Mouse (Mus musculus): ENCODE data around the gene Olfr623. TPM values are rescaled to one million over a fixed set of nuclear protein-coding genes. Genes with fewer than 3 reads are reported as not detected.

Olfr623 gene
- total and polyA plus RNA-seq, 3 experiments: 0.05 TPM; not detected in 2

- TF ChIP-seq POLR2AphosphoS5 (IDR thresholded peaks at IDR 0.05; ENCODE audit: insufficient replicate concordance, low read depth, low read length) (no peak), TAL1 (conservative IDR thresholded peaks at IDR 0.05; ENCODE audit: low read depth, low read length) (no peak), GATA2 (IDR thresholded peaks at IDR 0.05; ENCODE audit: borderline replicate concordance, low read depth, low read length) (no peak), CTCF (IDR thresholded peaks at IDR 0.05; ENCODE audit: low read depth, low read length) (no peak), GATA1 (IDR thresholded peaks at IDR 0.05; ENCODE audit: borderline replicate concordance, low read length) (no peak)
- Histone ChIP-seq H3K4me1 (ENCODE audit: insufficient read depth, low read depth, low read length) (no peaks in the 10 kb centered on the region), H3K27me3 (ENCODE audit: insufficient read depth, low read length) (peaks cover 4% of the 10 kb centered on the region; the same call in 1 of the 2 replicates), H3K4me3 (ENCODE audit: low read depth, low read length) (no peak overlapping the region), H3K36me3 (replicated peaks) (no peaks in the 10 kb centered on the region), H3K9me3 (replicated peaks) (no peaks in the 10 kb centered on the region)
- no peak for ATAC-seq (ENCODE audit: extremely low read depth, insufficient number of reproducible peaks, low FRiP score, poor library complexity, severe bottlenecking)
- DNase-seq (ENCODE audit: low spot score): no peak
Measured at GRCm38 (mm10) chr7:103636795-103637194, 26.7 kb downstream of the Olfr623 start.

- ATAC-seq (ENCODE audit: extremely low read depth, insufficient number of reproducible peaks, low FRiP score, poor library complexity, severe bottlenecking): no peak
- no peaks in the 10 kb centered on the region for H3K36me3 ChIP-seq (replicated peaks)
- H3K9me3 ChIP-seq (replicated peaks): no peaks in the 10 kb centered on the region
- no peaks in the 10 kb centered on the region for H3K27me3 ChIP-seq (ENCODE audit: insufficient read depth, low read length)
- no peaks in the 10 kb centered on the region for H3K4me1 ChIP-seq (ENCODE audit: insufficient read depth, low read depth, low read length)
- TF ChIP-seq TAL1 (conservative IDR thresholded peaks at IDR 0.05; ENCODE audit: low read depth, low read length): no peak
- TF ChIP-seq GATA1 (IDR thresholded peaks at IDR 0.05; ENCODE audit: borderline replicate concordance, low read length): no peak
- TF ChIP-seq GATA2 (IDR thresholded peaks at IDR 0.05; ENCODE audit: borderline replicate concordance, low read depth, low read length): no peak
- TF ChIP-seq POLR2AphosphoS5 (IDR thresholded peaks at IDR 0.05; ENCODE audit: insufficient replicate concordance, low read depth, low read length): no peak
- no peak for DNase-seq (ENCODE audit: low spot score)
- H3K4me3 ChIP-seq (ENCODE audit: low read depth, low read length): no peak within 1 kb of the TSS
Measured at GRCm38 (mm10) chr7:103612434-103612833, 51.1 kb downstream of the Olfr623 start, which contains the start of gene Olfr620. Gene Olfr620 (minus strand): TSS chr7:103612534.

Other genes starting within 250 kb of the Olfr623 start
Only the 20 nearest of the 34 such genes appear.
- not detected in 2 replicates for gene Olfr611, start 142.9 kb downstream of the Olfr623 start, total RNA-seq (2014; fragmentation: Nextera tagmentation)
- gene Olfr611, start 142.9 kb downstream of the Olfr623 start, total RNA-seq (2017): 0.17 TPM in 1 of 2 replicates, not detected in the other
- not detected in 2 replicates for gene Olfr611, start 142.9 kb downstream of the Olfr623 start, polyA plus RNA-seq (2012)
- gene Olfr612, start 121.0 kb downstream of the Olfr623 start, total RNA-seq (2014; fragmentation: Nextera tagmentation): not detected in 2 replicates
- 0.35 TPM in 1 of 2 replicates, not detected in the other for gene Olfr612, start 121.0 kb downstream of the Olfr623 start, total RNA-seq (2017)
- not detected in 2 replicates for gene Olfr612, start 121.0 kb downstream of the Olfr623 start, polyA plus RNA-seq (2012)
- not detected in 2 replicates for gene Olfr613, start 115.6 kb downstream of the Olfr623 start, total RNA-seq (2014; fragmentation: Nextera tagmentation)
- gene Olfr613, start 115.6 kb downstream of the Olfr623 start, total RNA-seq (2017): 0.05 TPM in 1 of 2 replicates, not detected in the other
- gene Olfr613, start 115.6 kb downstream of the Olfr623 start, polyA plus RNA-seq (2012): not detected in 2 replicates
- gene Olfr615, start 107.6 kb downstream of the Olfr623 start, total RNA-seq (2014; fragmentation: Nextera tagmentation): not detected in 2 replicates
- gene Olfr615, start 107.6 kb downstream of the Olfr623 start, total RNA-seq (2017): 0.12 TPM in 1 of 2 replicates, not detected in the other
- not detected in 2 replicates for gene Olfr615, start 107.6 kb downstream of the Olfr623 start, polyA plus RNA-seq (2012)
- not detected in 2 replicates for gene Olfr616, start 94.6 kb downstream of the Olfr623 start, total RNA-seq (2014; fragmentation: Nextera tagmentation)
- gene Olfr616, start 94.6 kb downstream of the Olfr623 start, total RNA-seq (2017): 0.55 TPM in 1 of 2 replicates, not detected in the other
- not detected in 2 replicates for gene Olfr616, start 94.6 kb downstream of the Olfr623 start, polyA plus RNA-seq (2012)
- gene Olfr617, start 90.6 kb downstream of the Olfr623 start, total RNA-seq (2014; fragmentation: Nextera tagmentation): not detected in 2 replicates
- gene Olfr617, start 90.6 kb downstream of the Olfr623 start, total RNA-seq (2017): 0.49 TPM in 1 of 2 replicates, not detected in the other
- gene Olfr617, start 90.6 kb downstream of the Olfr623 start, polyA plus RNA-seq (2012): not detected in 2 replicates
- not detected in 2 replicates for gene Olfr618, start 73.6 kb downstream of the Olfr623 start, total RNA-seq (2014; fragmentation: Nextera tagmentation)
- 0.05 TPM in 1 of 2 replicates, not detected in the other for gene Olfr618, start 73.6 kb downstream of the Olfr623 start, total RNA-seq (2017)
- gene Olfr618, start 73.6 kb downstream of the Olfr623 start, polyA plus RNA-seq (2012): not detected in 2 replicates
- gene Olfr619, start 63.1 kb downstream of the Olfr623 start, total RNA-seq (2014; fragmentation: Nextera tagmentation): not detected in 2 replicates
- gene Olfr619, start 63.1 kb downstream of the Olfr623 start, total RNA-seq (2017): not detected in 2 replicates
- not detected in 2 replicates for gene Olfr619, start 63.1 kb downstream of the Olfr623 start, polyA plus RNA-seq (2012)
- not detected in 2 replicates for gene Olfr620, start 51.2 kb downstream of the Olfr623 start, total RNA-seq (2014; fragmentation: Nextera tagmentation)
- gene Olfr620, start 51.2 kb downstream of the Olfr623 start, total RNA-seq (2017): 0.05 and 0.06 TPM in 2 replicates
- gene Olfr620, start 51.2 kb downstream of the Olfr623 start, polyA plus RNA-seq (2012): not detected in 2 replicates
- gene Olfr622, start 21.0 kb downstream of the Olfr623 start, total RNA-seq (2014; fragmentation: Nextera tagmentation): not detected in 2 replicates
- 0.16 TPM in 1 of 2 replicates, not detected in the other for gene Olfr622, start 21.0 kb downstream of the Olfr623 start, total RNA-seq (2017)
- gene Olfr622, start 21.0 kb downstream of the Olfr623 start, polyA plus RNA-seq (2012): not detected in 2 replicates
- not detected in 2 replicates for gene Olfr624, start 7.5 kb upstream of the Olfr623 start, total RNA-seq (2014; fragmentation: Nextera tagmentation)
- gene Olfr624, start 7.5 kb upstream of the Olfr623 start, total RNA-seq (2017): 0.12 and 0.22 TPM in 2 replicates
- not detected in 2 replicates for gene Olfr624, start 7.5 kb upstream of the Olfr623 start, polyA plus RNA-seq (2012)
- not detected in 2 replicates for gene Olfr625-ps1, start 19.0 kb upstream of the Olfr623 start, total RNA-seq (2014; fragmentation: Nextera tagmentation)
- not detected in 2 replicates for gene Olfr625-ps1, start 19.0 kb upstream of the Olfr623 start, total RNA-seq (2017)
- not detected in 2 replicates for gene Olfr625-ps1, start 19.0 kb upstream of the Olfr623 start, polyA plus RNA-seq (2012)
- not detected in 2 replicates for gene Olfr243, start 51.0 kb upstream of the Olfr623 start, total RNA-seq (2014; fragmentation: Nextera tagmentation)
- gene Olfr243, start 51.0 kb upstream of the Olfr623 start, total RNA-seq (2017): not detected in 2 replicates
- gene Olfr243, start 51.0 kb upstream of the Olfr623 start, polyA plus RNA-seq (2012): not detected in 2 replicates
- gene Olfr628, start 66.7 kb upstream of the Olfr623 start, total RNA-seq (2014; fragmentation: Nextera tagmentation): not detected in 2 replicates
- gene Olfr628, start 66.7 kb upstream of the Olfr623 start, total RNA-seq (2017): 0.33 TPM in 1 of 2 replicates, not detected in the other
- gene Olfr628, start 66.7 kb upstream of the Olfr623 start, polyA plus RNA-seq (2012): not detected in 2 replicates
- not detected in 2 replicates for gene Olfr629, start 81.2 kb upstream of the Olfr623 start, total RNA-seq (2014; fragmentation: Nextera tagmentation)
- gene Olfr629, start 81.2 kb upstream of the Olfr623 start, total RNA-seq (2017): 0.16 TPM in 1 of 2 replicates, not detected in the other
- not detected in 2 replicates for gene Olfr629, start 81.2 kb upstream of the Olfr623 start, polyA plus RNA-seq (2012)
- gene Olfr630, start 93.6 kb upstream of the Olfr623 start, total RNA-seq (2014; fragmentation: Nextera tagmentation): not detected in 2 replicates
- 0.11 TPM in 1 of 2 replicates, not detected in the other for gene Olfr630, start 93.6 kb upstream of the Olfr623 start, total RNA-seq (2017)
- not detected in 2 replicates for gene Olfr630, start 93.6 kb upstream of the Olfr623 start, polyA plus RNA-seq (2012)
- not detected in 2 replicates for gene Olfr69, start 107.9 kb upstream of the Olfr623 start, total RNA-seq (2014; fragmentation: Nextera tagmentation)
- gene Olfr69, start 107.9 kb upstream of the Olfr623 start, total RNA-seq (2017): not detected in 2 replicates
- gene Olfr69, start 107.9 kb upstream of the Olfr623 start, polyA plus RNA-seq (2012): not detected in 2 replicates
- gene Olfr68, start 116.0 kb upstream of the Olfr623 start, total RNA-seq (2014; fragmentation: Nextera tagmentation): not detected in 2 replicates
- gene Olfr68, start 116.0 kb upstream of the Olfr623 start, total RNA-seq (2017): 0.06 and 0.22 TPM in 2 replicates
- gene Olfr68, start 116.0 kb upstream of the Olfr623 start, polyA plus RNA-seq (2012): not detected in 2 replicates
- not detected in 2 replicates for gene Olfr67, start 128.1 kb upstream of the Olfr623 start, total RNA-seq (2014; fragmentation: Nextera tagmentation)
- not detected in 2 replicates for gene Olfr67, start 128.1 kb upstream of the Olfr623 start, total RNA-seq (2017)
- 0.01 TPM in 1 of 2 replicates, not detected in the other for gene Olfr67, start 128.1 kb upstream of the Olfr623 start, polyA plus RNA-seq (2012)
- gene Hbb-bt, start 150.3 kb upstream of the Olfr623 start, total RNA-seq (2014; fragmentation: Nextera tagmentation): 14.8 and 396 TPM in 2 replicates
- 3.3 and 7.8 TPM in 2 replicates for gene Hbb-bt, start 150.3 kb upstream of the Olfr623 start, total RNA-seq (2017)
- gene Hbb-bt, start 150.3 kb upstream of the Olfr623 start, polyA plus RNA-seq (2012): 27.9 and 40.4 TPM in 2 replicates

All from G1E (cell line).